Mouse (Mus musculus) heart, embryonic 10.5 days (tissue): ENCODE measurements around the gene Gtf3c3. TPM values are rescaled to one million over a fixed set of nuclear protein-coding genes. Genes with fewer than 3 reads are reported as not detected.

ENCODE experiments used
- DNase-seq: peaks from one replicate; pipeline ENCODE4 v3.0.0-alpha.2; 2017; ENCODE audit warnings: low spot score
- H3K27ac ChIP-seq: fragments of 300-500 bp; sonication (generic); 2 replicates; pipeline ENCODE4 v1.5.1; 2016; ENCODE audit warnings: mild to moderate bottlenecking
- H3K27me3 ChIP-seq: fragments of 300-500 bp; sonication (generic); 2 replicates; pipeline ENCODE4 v1.6.1; 2016; ENCODE audit warnings: mild to moderate bottlenecking; ENCODE audit not compliant: poor library complexity, insufficient read depth, severe bottlenecking
- H3K36me3 ChIP-seq: fragments of 300-500 bp; sonication (generic); 2 replicates; pipeline ENCODE4 v1.6.1; 2016; ENCODE audit warnings: mild to moderate bottlenecking, moderate library complexity
- H3K4me1 ChIP-seq: fragments of 300-500 bp; sonication (generic); 2 replicates; pipeline ENCODE4 v1.6.1; 2016; ENCODE audit warnings: mild to moderate bottlenecking
- H3K4me3 ChIP-seq: fragments of 300-500 bp; sonication (generic); 2 replicates; pipeline ENCODE4 v1.5.1; 2016; ENCODE audit warnings: mild to moderate bottlenecking, moderate library complexity
- H3K9me3 ChIP-seq: fragments of 300-500 bp; sonication (generic); 2 replicates; pipeline ENCODE4 v1.6.1; 2016; ENCODE audit warnings: mild to moderate bottlenecking, moderate library complexity
- WGBS: fragments of 180-500 bp; shearing (Covaris S2); methylation state at CpG from one replicate; pipeline ENCODE4 v1.1.7; 2016; 5-methylcytosine and 5-hydroxymethylcytosine counted together
- polyA plus RNA-seq: library from polyadenylated mRNA; unstranded; fragments of >200 nt; fragmentation: Nextera tagmentation; extraction: Ambion mirVana; gene quantifications from 2 replicates; pipeline ENCODE4 v1.2.1, GENCODE M21; 2016

Gtf3c3 gene
- polyA plus RNA-seq, 1 experiment from 2014 or later, result 23.5 TPM

GRCm38 (mm10) chr1:54380978-54381914 lies 57.5 kb downstream of the Gtf3c3 start:
- no peaks in the 10 kb centered on the region for H3K4me1 ChIP-seq
- no peak overlapping the region for H3K27ac ChIP-seq
- DNase-seq, result no peak
- no peaks in the 10 kb centered on the region for H3K36me3 ChIP-seq
- H3K4me3 ChIP-seq, result no peak overlapping the region
- no peaks in the 10 kb centered on the region for H3K27me3 ChIP-seq
- no peaks in the 10 kb centered on the region for H3K9me3 ChIP-seq
- WGBS, result 81% methylated on average over 9 of the region's 9 CpGs

- DNase-seq, result no peak
- no peaks in the 10 kb centered on the region for H3K36me3 ChIP-seq
- H3K9me3 ChIP-seq, result no peaks in the 10 kb centered on the region
- no peak overlapping the region for H3K4me3 ChIP-seq
- no peaks in the 10 kb centered on the region for H3K4me1 ChIP-seq
- no peak overlapping the region for H3K27ac ChIP-seq
- H3K27me3 ChIP-seq, result no peaks in the 10 kb centered on the region
Measured at GRCm38 (mm10) chr1:54377506-54378051, 61.2 kb downstream of the Gtf3c3 start.

GRCm38 (mm10) chr1:54356566-54356965 lies 82.2 kb downstream of the Gtf3c3 start:
- Histone ChIP-seq H3K27me3 (no peaks in the 10 kb centered on the region), H3K9me3 (no peaks in the 10 kb centered on the region), H3K4me3 (no peak overlapping the region), H3K27ac (no peak overlapping the region), H3K36me3 (no peaks in the 10 kb centered on the region), H3K4me1 (no peaks in the 10 kb centered on the region)
- WGBS, result 85% methylated on average over 6 of the region's 6 CpGs
- no peak for DNase-seq

- 44% methylated on average over 5 of the region's 5 CpGs for WGBS
- H3K4me3 ChIP-seq, result no peak overlapping the region
Measured at GRCm38 (mm10) chr1:54355485-54355884, 83.3 kb downstream of the Gtf3c3 start.

GRCm38 (mm10) chr1:54354786-54355185 lies 84.0 kb downstream of the Gtf3c3 start:
- Histone ChIP-seq H3K4me3 (no peak overlapping the region), H3K27me3 (no peaks in the 10 kb centered on the region), H3K27ac (no peak overlapping the region), H3K36me3 (no peaks in the 10 kb centered on the region), H3K9me3 (no peaks in the 10 kb centered on the region), H3K4me1 (no peaks in the 10 kb centered on the region)
- no peak for DNase-seq
- WGBS, result 89% methylated on average over 4 of the region's 4 CpGs

More at GRCm38 (mm10) chr1:54355485-54355884, 83.3 kb downstream of the Gtf3c3 start:
- H3K9me3 ChIP-seq, result no peaks in the 10 kb centered on the region
- no peaks in the 10 kb centered on the region for H3K36me3 ChIP-seq
- H3K4me1 ChIP-seq, result no peaks in the 10 kb centered on the region
- no peak for DNase-seq
- H3K27me3 ChIP-seq, result no peaks in the 10 kb centered on the region
- H3K27ac ChIP-seq, result peak overlapping the region; percentile 59; the same call in 1 of the 2 replicates

Other genes starting within 250 kb of the Gtf3c3 start
- 5.2 and 6.6 TPM in 2 replicates for gene Hecw2, start 243.8 kb downstream of the Gtf3c3 start, polyA plus RNA-seq
- 0.65 and 0.67 TPM in 2 replicates for gene Ccdc150, start 188.3 kb downstream of the Gtf3c3 start, polyA plus RNA-seq
- gene Pgap1, start 118.7 kb upstream of the Gtf3c3 start, polyA plus RNA-seq, result 4.9 and 7.1 TPM in 2 replicates